Comparison of ENCODE assay signal across 12 mouse cellular contexts in the genomic region with DNA sequence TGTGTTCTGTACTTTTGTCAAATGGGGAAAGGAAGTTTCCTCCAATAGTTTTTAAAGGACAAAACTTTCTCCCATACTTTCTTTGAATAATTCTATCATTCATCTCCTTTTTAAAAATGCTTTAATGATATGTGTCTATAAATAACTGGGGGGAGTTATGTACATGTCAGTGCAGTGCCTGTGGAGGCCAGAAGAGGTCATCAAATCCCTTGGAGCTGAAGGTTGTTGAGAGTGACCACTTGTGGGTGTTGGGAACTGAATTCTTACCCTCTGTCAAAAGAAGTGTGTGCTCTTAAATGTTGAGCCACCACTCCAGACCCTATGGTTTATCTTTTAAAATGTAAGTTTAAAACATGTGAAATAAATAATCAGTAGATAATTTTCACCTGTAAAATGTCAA. TPM values are rescaled to one million over a fixed set of nuclear protein-coding genes. Genes with fewer than 3 reads are reported as not detected.
DNase-seq lines count a peak whose midpoint lies in the region; ATAC-seq and TF ChIP-seq lines count a peak whose summit lies in the region.
"Had no signal": no experiment of that assay in that cellular context is flagged by ENCODE, and none has a peak within 500 bp of the region (broad histone marks: within the 10 kb centered on the region; RNA-seq: fewer than 3 reads in every experiment).

No protein-coding gene starts in this region.

- no peak for DNase-seq in forebrain, postnatal 0 days
- DNase-seq in left cerebral cortex, postnatal 4 days, result peak; percentile 27
- DNase-seq in left cerebral cortex, adult 11 months (ENCODE audit: low spot score), result no peak
- DNase-seq in lung, postnatal 14 days, result peak; percentile 38
- no peak for DNase-seq in gastrocnemius, postnatal 4 days (ENCODE audit: low spot score in 2 of 2)
- DNase-seq in right cerebral cortex, postnatal 10 days (ENCODE audit: low spot score in 2 of 2), result no peak

- ATAC-seq in forebrain, postnatal 0 days, result no peak
- no peak for ATAC-seq in forebrain, embryonic 15.5 days (replicated peaks)

- H3K9me3 ChIP-seq in forebrain, postnatal 0 days (ENCODE audit: low read length), result no peaks in the 10 kb centered on the region
- H3K9me3 ChIP-seq in forebrain, embryonic 15.5 days, result no peaks in the 10 kb centered on the region
- H3K9me3 ChIP-seq: G1E; heart, embryonic 13.5 days had no signal

- no peak overlapping the region for H3K4me3 ChIP-seq in forebrain, postnatal 0 days (ENCODE audit: low read depth, low read length)
- H3K4me3 ChIP-seq in forebrain, embryonic 15.5 days, result no peak overlapping the region
- no peak overlapping the region for H3K4me3 ChIP-seq in bone marrow, adult 2 months (replicated peaks; ENCODE audit: control insufficient read depth, low read depth, low read length)
- H3K4me3 ChIP-seq: erythroblast, embryonic 14.5 days; heart, embryonic 13.5 days had no signal

- no peak for TF ChIP-seq POLR2A in bone marrow, adult 2 months (IDR thresholded peaks at IDR 0.05; ENCODE audit: borderline replicate concordance, control insufficient read depth, low read depth, low read length)

- no peaks in the 10 kb centered on the region for H3K27me3 ChIP-seq in forebrain, postnatal 0 days (ENCODE audit: insufficient read depth, low read length)
- no peaks in the 10 kb centered on the region for H3K27me3 ChIP-seq in forebrain, embryonic 15.5 days
- H3K27me3 ChIP-seq: heart, embryonic 13.5 days had no signal

- no peaks in the 10 kb centered on the region for H3K36me3 ChIP-seq in forebrain, postnatal 0 days (ENCODE audit: insufficient read depth)
- H3K36me3 ChIP-seq in forebrain, embryonic 15.5 days, result no peaks in the 10 kb centered on the region
- H3K36me3 ChIP-seq: G1E; heart, embryonic 13.5 days had no signal

- intact Hi-C loops in left cerebral cortex, postnatal 4 days (cut with DNase I), result no loop called here

- 0 out of 2 replicates have a peak, but pooled peaks cover 7% of the 10 kb centered on the region for H3K4me1 ChIP-seq in forebrain, postnatal 0 days (ENCODE audit: insufficient read depth)
- no peaks in the 10 kb centered on the region for H3K4me1 ChIP-seq in forebrain, embryonic 15.5 days
- peaks cover 4% of the 10 kb centered on the region for H3K4me1 ChIP-seq in bone marrow, adult 2 months (ENCODE audit: control insufficient read depth, insufficient read depth, low read length)

- H3K4me2 ChIP-seq in forebrain, postnatal 0 days (ENCODE audit: low read depth), result no peak overlapping the region
- no peak overlapping the region for H3K4me2 ChIP-seq in forebrain, embryonic 15.5 days (replicated peaks)
- H3K4me2 ChIP-seq: heart, embryonic 13.5 days; liver, embryonic 11.5 days had no signal

- no peak overlapping the region for H3K9ac ChIP-seq in forebrain, postnatal 0 days
- no peak overlapping the region for H3K9ac ChIP-seq in forebrain, embryonic 15.5 days (replicated peaks)
- H3K9ac ChIP-seq: heart, embryonic 13.5 days had no signal

- H3K27ac ChIP-seq in forebrain, postnatal 0 days (ENCODE audit: low read depth, low read length), result no peak overlapping the region
- H3K27ac ChIP-seq in forebrain, embryonic 15.5 days (replicated peaks), result no peak overlapping the region
- no peak overlapping the region for H3K27ac ChIP-seq in bone marrow, adult 2 months (ENCODE audit: control insufficient read depth, insufficient read depth, low read depth, low read length, poor library complexity)
- H3K27ac ChIP-seq: heart, embryonic 13.5 days had no signal

- TF ChIP-seq CTCF in forebrain, postnatal 0 days (IDR thresholded peaks at IDR 0.05; ENCODE audit: low read depth), result peak; percentile 16; the same call in 1 of the 2 replicates
- peak; percentile 33; the same call in 1 of the 2 replicates for TF ChIP-seq CTCF in bone marrow, adult 2 months (IDR thresholded peaks at IDR 0.05; ENCODE audit: control insufficient read depth, insufficient read depth, low read length)

RNA-seq across cellular contexts. Expression of a gene that starts 39.0 kb away (rescaled TPM):
- 39.8 and 60.5 TPM in 2 replicates for total RNA-seq in forebrain, postnatal 0 days (2014; rRNA removed)
- polyA plus RNA-seq in forebrain, postnatal 0 days (2015; fragmentation: Nextera tagmentation; extraction: Ambion mirVana), result 5.0 and 11.2 TPM in 2 replicates
- polyA plus RNA-seq in forebrain, embryonic 15.5 days (2015; fragmentation: Nextera tagmentation; extraction: Ambion mirVana), result 4.9 and 5.2 TPM in 2 replicates
- 10 to 100 TPM; 57.9 to 58.8 TPM for total RNA-seq in left cerebral cortex, postnatal 4 days (2021)
- polyA plus RNA-seq in bone marrow, adult 2 months (2011; ENCODE audit: insufficient read depth, insufficient read length, low replicate concordance, missing spikeins), result 16.3 and 67.1 TPM in 2 replicates
- 10 to 100 TPM; 87.0 to 87.9 TPM for total RNA-seq in gastrocnemius, postnatal 4 days (2021)

Comparison
In these comparisons a context has a peak if more than half of its experiments do, and no peak if none do; other contexts are left out.
1. DNase-seq: peak in left cerebral cortex, postnatal 4 days (single experiment) and lung, postnatal 14 days (single experiment); none in forebrain, postnatal 0 days (single experiment), left cerebral cortex, adult 11 months (single experiment), gastrocnemius, postnatal 4 days (0 of 2) and right cerebral cortex, postnatal 10 days (0 of 2).